Mouse (Mus musculus) central nervous system, embryonic 11.5 days (tissue): ENCODE measurements around the gene Tnc. TPM values are rescaled to one million over a fixed set of nuclear protein-coding genes. Genes with fewer than 3 reads are reported as not detected.

Source experiments
- polyA plus RNA-seq: library from polyadenylated mRNA; depleted of rRNA; stranded (reverse); fragments of >200 nt; gene quantifications from 2 replicates; pipeline ENCODE4 v1.2.3, GENCODE M21; 2012; rRNA removed

Tnc gene
- polyA plus RNA-seq: 5.6 and 21.6 TPM in 2 replicates

DNA sequence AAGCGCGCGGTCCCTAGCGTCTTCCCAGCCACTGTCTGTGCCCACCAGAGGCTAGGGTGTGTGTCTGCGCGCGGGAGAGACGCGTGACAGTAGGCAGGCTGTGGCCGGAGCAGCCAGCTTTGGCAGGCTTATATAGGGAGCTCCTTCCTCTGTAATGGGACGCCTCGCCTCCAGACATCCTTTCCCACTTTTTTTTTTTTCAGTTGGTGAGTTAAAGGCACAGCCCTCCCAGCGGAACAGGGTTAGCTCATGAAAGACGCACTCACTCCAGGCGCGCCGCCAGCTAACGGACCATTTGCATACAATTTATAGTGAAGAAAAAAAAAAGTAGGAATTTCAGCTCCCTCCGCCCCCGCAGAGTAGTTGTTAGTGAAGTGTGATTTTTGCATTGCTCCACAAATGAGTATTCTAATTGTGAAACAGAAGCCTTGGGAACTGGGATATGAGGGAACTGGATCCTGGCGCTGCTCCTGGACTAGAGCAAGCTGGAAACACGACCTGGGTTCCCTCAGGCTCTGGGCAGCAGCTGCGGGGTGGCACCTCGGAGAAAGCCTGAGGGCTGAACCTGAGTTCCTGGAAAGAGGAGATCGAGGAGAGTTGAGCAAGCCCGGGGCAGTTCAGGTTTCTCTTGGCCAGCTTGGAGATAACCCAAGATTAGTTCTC, at the start of gene Tnc:
Gene Tnc, minus strand, starts transcription at position 185 of the 663 bp plus-strand sequence.

Other genes with a start within 250 kb of the Tnc start
- gene Tnfsf8, start 185.7 kb downstream of the Tnc start, polyA plus RNA-seq: not detected in 2 replicates